Comparison of ENCODE assay signal across 9 mouse cellular contexts in genomic region chr17:23600641-23601622, GRCm38 (mm10). TPM values are rescaled to one million over a fixed set of nuclear protein-coding genes. Genes with fewer than 3 reads are reported as not detected.
DNase-seq lines count a peak whose midpoint lies in the region; ATAC-seq and TF ChIP-seq lines count a peak whose summit lies in the region.
"Had no signal": no experiment of that assay in that cellular context is flagged by ENCODE, and none has a peak within 500 bp of the region (broad histone marks: within the 10 kb centered on the region; RNA-seq: fewer than 3 reads in every experiment).

Gene Zscan10 (plus strand): TSS chr17:23600856.

- H3K4me1 ChIP-seq in heart, embryonic 11.5 days (ENCODE audit: control insufficient read depth, insufficient read depth, low read length): peaks cover 6% of the 10 kb centered on the region; the same call in 1 of the 2 replicates
- H3K4me1 ChIP-seq in CH12.LX (ENCODE audit: control insufficient read depth in 1 of 2, insufficient read depth in 2 of 2): peaks cover 13 to 14% of the 10 kb centered on the region in 2 experiments
- H3K4me1 ChIP-seq in forebrain, embryonic 12.5 days: peaks cover 18% of the 10 kb centered on the region
- peaks cover 22% of the 10 kb centered on the region for H3K4me1 ChIP-seq in liver, embryonic 13.5 days (replicated peaks)

- peak within 1 kb of the TSS; percentile 90 for H3K4me2 ChIP-seq in heart, embryonic 11.5 days
- peak within 1 kb of the TSS; percentile 72 for H3K4me2 ChIP-seq in CH12.LX (ENCODE audit: insufficient read depth, low read depth, poor library complexity, severe bottlenecking)
- H3K4me2 ChIP-seq in forebrain, embryonic 12.5 days: peak within 1 kb of the TSS; percentile 65
- peak within 1 kb of the TSS; percentile 73 for H3K4me2 ChIP-seq in liver, embryonic 13.5 days

- WGBS in heart, embryonic 11.5 days (ENCODE audit: insufficient replicate concordance): 37% methylated on average over 15 of the region's 15 CpGs
- WGBS in forebrain, embryonic 12.5 days: 24% methylated on average over 15 of the region's 15 CpGs
- 69% methylated on average over 15 of the region's 15 CpGs for WGBS in liver, embryonic 13.5 days (ENCODE audit: insufficient replicate concordance)

- no peak for TF ChIP-seq EP300 in CH12.LX (IDR thresholded peaks at IDR 0.05; ENCODE audit: low read length)

- dilution Hi-C loops in CH12.LX (cut with MboI; ENCODE audit: extremely low pct_ligation_motif_present, extremely low pct_unique_long_range_greater_than_20kb, low sequenced_read_pairs): no loop called here

- in situ Hi-C loops in CH12.LX (cut with MboI; ENCODE audit: low pct_ligation_motif_present, low pct_unique_long_range_greater_than_20kb, low sequenced_read_pairs): loop anchor here (5.0 kb wide), 1 partner anchor 34 kb away; no protein-coding TSS in a partner anchor

- H3K9me3 ChIP-seq in heart, embryonic 11.5 days (replicated peaks; ENCODE audit: control insufficient read depth, low read length): no peaks in the 10 kb centered on the region
- no peaks in the 10 kb centered on the region for H3K9me3 ChIP-seq in CH12.LX (replicated peaks; ENCODE audit: low read length)
- H3K9me3 ChIP-seq in forebrain, embryonic 12.5 days: no peaks in the 10 kb centered on the region
- no peaks in the 10 kb centered on the region for H3K9me3 ChIP-seq in liver, embryonic 13.5 days (replicated peaks)

- no peak for TF ChIP-seq POLR2A in CH12.LX (IDR thresholded peaks at IDR 0.05; ENCODE audit: low read depth, low read length)

- H3K27ac ChIP-seq in heart, embryonic 11.5 days (ENCODE audit: low read depth, low read length): peak within 1 kb of the TSS; percentile 90
- H3K27ac ChIP-seq in CH12.LX (ENCODE audit: insufficient read depth, low read depth): no peak within 1 kb of the TSS
- H3K27ac ChIP-seq in forebrain, embryonic 12.5 days: no peak within 1 kb of the TSS
- no peak within 1 kb of the TSS; the same call in 1 of the 2 replicates for H3K27ac ChIP-seq in liver, embryonic 13.5 days

- no peak for DNase-seq in heart, adult 9 months (ENCODE audit: low spot score in 2 of 2)
- DNase-seq in CH12.LX (ENCODE audit: extremely low read depth): no peak
- no peak for DNase-seq in liver, embryonic 13.5 days
- no peak for DNase-seq in urinary bladder, postnatal 4 days (ENCODE audit: low spot score in 2 of 2)
- no peak for DNase-seq in gastrocnemius, postnatal 25 days
- DNase-seq in thymus, postnatal 0 days (ENCODE audit: low spot score): no peak

- TF ChIP-seq CTCF in CH12.LX (conservative IDR thresholded peaks at IDR 0.05 in 1 of 2, IDR thresholded peaks at IDR 0.05 in 1 of 2; ENCODE audit: low read depth in 2 of 2, low read length in 2 of 2): no peak

- no peaks in the 10 kb centered on the region for H3K79me2 ChIP-seq in CH12.LX (replicated peaks; ENCODE audit: control insufficient read depth, extremely low read depth, insufficient read depth, poor library complexity, severe bottlenecking)

- no peaks in the 10 kb centered on the region for H3K36me3 ChIP-seq in heart, embryonic 11.5 days (ENCODE audit: control insufficient read depth, insufficient read depth, low read length)
- H3K36me3 ChIP-seq in CH12.LX (replicated peaks in 1 of 2; ENCODE audit: control insufficient read depth in 1 of 2, insufficient read depth in 1 of 2, low read length in 1 of 2): no peaks in the 10 kb centered on the region
- H3K36me3 ChIP-seq in forebrain, embryonic 12.5 days (replicated peaks): no peaks in the 10 kb centered on the region
- no peaks in the 10 kb centered on the region for H3K36me3 ChIP-seq in liver, embryonic 13.5 days

- TF ChIP-seq RAD21 in CH12.LX (IDR thresholded peaks at IDR 0.05; ENCODE audit: low read depth, low read length): no peak

- no peak for ATAC-seq in heart, embryonic 11.5 days (replicated peaks; ENCODE audit: insufficient number of reproducible peaks, low FRiP score, low TSS enrichment)
- ATAC-seq in forebrain, embryonic 12.5 days (ENCODE audit: low FRiP score): no peak
- no peak for ATAC-seq in liver, embryonic 13.5 days (ENCODE audit: low read depth)

- H3K27me3 ChIP-seq in heart, embryonic 11.5 days (ENCODE audit: control insufficient read depth, insufficient read depth, low read length): no peaks in the 10 kb centered on the region
- peaks cover 63% of the 10 kb centered on the region for H3K27me3 ChIP-seq in CH12.LX (replicated peaks)
- H3K27me3 ChIP-seq in forebrain, embryonic 12.5 days: 0 out of 2 replicates have a peak, but pooled peaks cover 4% of the 10 kb centered on the region
- no peaks in the 10 kb centered on the region for H3K27me3 ChIP-seq in liver, embryonic 13.5 days

- H3K4me3 ChIP-seq in heart, embryonic 11.5 days (ENCODE audit: low read depth, low read length): no peak within 1 kb of the TSS
- peak within 1 kb of the TSS; percentile 21 to 58 (median 56) for H3K4me3 ChIP-seq in CH12.LX (replicated peaks in 1 of 3; ENCODE audit: low read depth in 2 of 3, low read length in 2 of 3, poor library complexity in 1 of 3)
- H3K4me3 ChIP-seq in forebrain, embryonic 12.5 days (replicated peaks): no peak within 1 kb of the TSS
- peak within 1 kb of the TSS; percentile 58 for H3K4me3 ChIP-seq in liver, embryonic 13.5 days (replicated peaks)

- peak within 1 kb of the TSS; percentile 78; the same call in 1 of the 2 replicates for H3K9ac ChIP-seq in heart, embryonic 11.5 days (ENCODE audit: low read depth, low read length)
- H3K9ac ChIP-seq in CH12.LX (ENCODE audit: insufficient read depth, low read depth): peak within 1 kb of the TSS; percentile 71
- no peak within 1 kb of the TSS for H3K9ac ChIP-seq in forebrain, embryonic 12.5 days
- peak within 1 kb of the TSS; percentile 66 for H3K9ac ChIP-seq in liver, embryonic 13.5 days

TF ChIP-seq in CH12.LX, 34 proteins besides CTCF, POLR2A, EP300 and RAD21:
- TF ChIP-seq ELF1 (IDR thresholded peaks at IDR 0.05; ENCODE audit: low read depth, low read length) (no peak), NELFE (IDR thresholded peaks at IDR 0.05; ENCODE audit: low read depth, low read length) (no peak), IRF4 (IDR thresholded peaks at IDR 0.05; ENCODE audit: low read depth, low read length) (no peak), RCOR1 (conservative IDR thresholded peaks at IDR 0.05; ENCODE audit: low read depth, low read length) (no peak), SIN3A (IDR thresholded peaks at IDR 0.05; ENCODE audit: low read length) (no peak), HCFC1 (IDR thresholded peaks at IDR 0.05; ENCODE audit: low read depth, low read length) (no peak), ZMIZ1 (IDR thresholded peaks at IDR 0.05; ENCODE audit: low read depth, low read length) (no peak), UBTF (IDR thresholded peaks at IDR 0.05; ENCODE audit: low read depth, low read length) (no peak), MXI1 (IDR thresholded peaks at IDR 0.05; ENCODE audit: low read depth, low read length) (no peak)
TF ChIP-seq in CH12.LX: peak in this region for 0.

RNA-seq across cellular contexts. Expression of gene Zscan10, which starts in this region (rescaled TPM):
- polyA plus RNA-seq in heart, embryonic 11.5 days (2014; fragmentation: Nextera tagmentation; extraction: Ambion mirVana): not detected in 2 replicates
- total RNA-seq in CH12.LX (2012; rRNA removed): not detected in 2 replicates
- not detected in 2 replicates for total RNA-seq in CH12.LX (2014; rRNA removed)
- not detected in 2 replicates for polyA plus RNA-seq in CH12.LX (2012; ENCODE audit: insufficient read length, low read depth)
- 0.17 TPM in 1 of 2 replicates, not detected in the other for polyA plus RNA-seq in forebrain, embryonic 12.5 days (2016; fragmentation: Nextera tagmentation; extraction: Ambion mirVana)
- not detected in 2 replicates for polyA plus RNA-seq in liver, embryonic 13.5 days (2015; fragmentation: Nextera tagmentation; extraction: Ambion mirVana)
- total RNA-seq in gastrocnemius, postnatal 25 days (2021): not detected
- 0.05 and 0.08 TPM in 2 replicates for polyA plus RNA-seq in thymus, postnatal 0 days (2015; fragmentation: Nextera tagmentation; extraction: Ambion mirVana)
- total RNA-seq: liver, adult 2 months had no signal
- polyA plus RNA-seq: liver, adult 2 months had no signal

Comparison
In these comparisons a context has a peak if more than half of its experiments do, and no peak if none do; other contexts are left out.
1. H3K4me3 ChIP-seq: peak in CH12.LX (3 of 3) and liver, embryonic 13.5 days (single experiment); none in heart, embryonic 11.5 days (single experiment) and forebrain, embryonic 12.5 days (single experiment).
2. Peak in every context shown above with its lines, with median percentiles within 50 percentile points of each other: H3K4me2 ChIP-seq.